Mouse (Mus musculus) gastrocnemius, adult 8-10 months (tissue): Measurements from ENCODE around the gene Acbd6. TPM values are rescaled to one million over a fixed set of nuclear protein-coding genes. Genes with fewer than 3 reads are reported as not detected.

ENCODE experiments used
- DNase-seq, 2 experiments: peaks; one replicate each; pipeline ENCODE4 v3.0.0; 2022; ENCODE audit warnings: low spot score in 2 of 2
- total RNA-seq, 4 experiments: library from RNA; stranded (reverse); gene quantifications; 2 replicates each; pipeline ENCODE4 v1.2.4; 2022

The Acbd6 gene
- total RNA-seq: 10 to 100 TPM; 51.5 to 66.7 (median 60.1) TPM

GRCm38 (mm10) chr1:155558012-155558842, at the start of gene Acbd6:
Gene Acbd6 (plus strand): TSS chr1:155558120.
- DNase-seq: peak; percentile 60 to 63

- DNase-seq: no peak
Observed at GRCm38 (mm10) chr1:155510263-155510662, 47.7 kb upstream of the Acbd6 start.

- DNase-seq: no peak
Observed at GRCm38 (mm10) chr1:155515866-155516265, 42.1 kb upstream of the Acbd6 start.

GRCm38 (mm10) chr1:155516594-155516993, 41.3 kb upstream of the Acbd6 start:
- DNase-seq: peak; percentile 35 to 49

GRCm38 (mm10) chr1:155517060-155517459, 40.9 kb upstream of the Acbd6 start:
- DNase-seq: no peak

GRCm38 (mm10) chr1:155520285-155520684, 37.6 kb upstream of the Acbd6 start:
- no peak for DNase-seq

GRCm38 (mm10) chr1:155522493-155522892, 35.4 kb upstream of the Acbd6 start:
- DNase-seq: no peak

GRCm38 (mm10) chr1:155526176-155526575, 31.7 kb upstream of the Acbd6 start:
- DNase-seq: no peak

GRCm38 (mm10) chr1:155527027-155527786, 30.7 kb upstream of the Acbd6 start:
- DNase-seq: no peak

- no peak for DNase-seq
Observed at GRCm38 (mm10) chr1:155527787-155528158, 30.1 kb upstream of the Acbd6 start.

- DNase-seq: no peak
Observed at GRCm38 (mm10) chr1:155528405-155529119, 29.4 kb upstream of the Acbd6 start.

GRCm38 (mm10) chr1:155529120-155529963, 28.6 kb upstream of the Acbd6 start:
- no peak for DNase-seq

- DNase-seq: no peak
Observed at GRCm38 (mm10) chr1:155530561-155531457, 27.1 kb upstream of the Acbd6 start.

- no peak for DNase-seq
Observed at GRCm38 (mm10) chr1:155532396-155532795, 25.5 kb upstream of the Acbd6 start.

GRCm38 (mm10) chr1:155532833-155533688, 24.9 kb upstream of the Acbd6 start:
- DNase-seq: peak; percentile 44 to 63

- no peak for DNase-seq
Observed at GRCm38 (mm10) chr1:155533689-155533965, 24.3 kb upstream of the Acbd6 start.

GRCm38 (mm10) chr1:155537005-155537642, 20.8 kb upstream of the Acbd6 start:
- peak in 1 of 2 experiments; percentile 9 for DNase-seq

- no peak for DNase-seq
Observed at GRCm38 (mm10) chr1:155538006-155538405, 19.9 kb upstream of the Acbd6 start.

- no peak for DNase-seq
Observed at GRCm38 (mm10) chr1:155557642-155558011, 293 bp upstream of the Acbd6 start.
